Mouse (Mus musculus) CH12.LX (cell line): ENCODE measurements around the gene Ogfod3. TPM values are rescaled to one million over a fixed set of nuclear protein-coding genes. Genes with fewer than 3 reads are reported as not detected.
A peak's percentile ranks its signal among the peaks of the same experiment; 100 is the strongest.

Source experiments
- DNase-seq: peaks from one replicate; pipeline ENCODE4 v3.0.0-alpha.2; 2013; ENCODE audit errors: extremely low read depth
- H3K27ac ChIP-seq: 2 replicates; pipeline ENCODE4 v1.5.1; 2012; ENCODE audit warnings: low read depth, mild to moderate bottlenecking, control low read depth, moderate library complexity; ENCODE audit not compliant: insufficient read depth
- H3K27me3 ChIP-seq: replicated peaks from 2 replicates; pipeline ENCODE3; 2012; ENCODE audit warnings: inconsistent platforms
- H3K36me3 ChIP-seq, 2 experiments: replicated peaks in 1 of 2; 2 replicates each; pipeline versions ENCODE3 to v1.6.1; 2012; ENCODE audit warnings: inconsistent platforms in 1 of 2, low read length in 1 of 2, mild to moderate bottlenecking in 1 of 2, mixed read lengths in 1 of 2, moderate library complexity in 1 of 2; ENCODE audit not compliant: control insufficient read depth in 1 of 2, insufficient read depth in 1 of 2
- H3K4me1 ChIP-seq, 2 experiments: 2 replicates each; pipeline ENCODE4 v1.6.1; 2012; ENCODE audit warnings: inconsistent platforms in 1 of 2, moderate library complexity in 1 of 2; ENCODE audit not compliant: insufficient read depth in 2 of 2, control insufficient read depth in 1 of 2
- H3K4me2 ChIP-seq: 2 replicates; pipeline ENCODE4 v1.6.1; 2012; ENCODE audit warnings: low read depth, mild to moderate bottlenecking, control low read depth; ENCODE audit not compliant: poor library complexity, insufficient read depth, severe bottlenecking
- H3K4me3 ChIP-seq, 3 experiments: fragments of 150-350 bp in 1 of 3; sonication (generic) in 1 of 3; replicated peaks in 1 of 3; 2 replicates each; pipeline versions ENCODE3 to v1.5.1; 2011 to 2012; ENCODE audit warnings: low read depth in 2 of 3, low read length in 2 of 3, mild to moderate bottlenecking in 2 of 3, moderate library complexity in 2 of 3, control low read depth in 1 of 3, improper control_type of control experiment in 1 of 3, inconsistent platforms in 1 of 3, mixed read lengths in 1 of 3; ENCODE audit not compliant: poor library complexity in 1 of 3
- H3K79me2 ChIP-seq: replicated peaks from 2 replicates; pipeline ENCODE4 v1.6.1; 2012; ENCODE audit warnings: mild to moderate bottlenecking, moderate library complexity; ENCODE audit not compliant: control insufficient read depth, poor library complexity, insufficient read depth, severe bottlenecking; ENCODE audit errors: extremely low read depth
- H3K9ac ChIP-seq: 2 replicates; pipeline ENCODE4 v1.6.1; 2012; ENCODE audit warnings: low read depth, mild to moderate bottlenecking, control low read depth, moderate library complexity; ENCODE audit not compliant: insufficient read depth
- H3K9me3 ChIP-seq: replicated peaks from 2 replicates; pipeline ENCODE3; 2012; ENCODE audit warnings: low read length, inconsistent platforms, mixed read lengths
- CHD1 ChIP-seq: IDR thresholded peaks from 2 replicates; pipeline ENCODE4 v1.6.1; 2012; ENCODE audit warnings: low read depth, low read length, improper control_type of control experiment, inconsistent platforms
- CHD2 ChIP-seq: IDR thresholded peaks from 2 replicates; pipeline ENCODE4 v1.6.1; 2011; ENCODE audit warnings: low read length, improper control_type of control experiment
- CTCF ChIP-seq, 2 experiments: IDR thresholded peaks in 1 of 2; conservative IDR thresholded peaks in 1 of 2; 2 replicates each; pipeline ENCODE4 v1.5.1; 2011 to 2012; ENCODE audit warnings: low read depth in 2 of 2, low read length in 2 of 2, improper control_type of control experiment in 1 of 2, inconsistent platforms in 1 of 2, mild to moderate bottlenecking in 1 of 2, moderate library complexity in 1 of 2
- E2F4 ChIP-seq: IDR thresholded peaks from 2 replicates; pipeline ENCODE4 v1.6.1; 2011; ENCODE audit warnings: low read depth, low read length, improper control_type of control experiment; ENCODE audit not compliant: insufficient replicate concordance
- ELF1 ChIP-seq: IDR thresholded peaks from 2 replicates; pipeline ENCODE4 v1.6.1; 2014; ENCODE audit warnings: low read depth, mild to moderate bottlenecking, inconsistent platforms, low read length, improper control_type of control experiment
- EP300 ChIP-seq: IDR thresholded peaks from 2 replicates; pipeline ENCODE4 v1.6.1; 2011; ENCODE audit warnings: low read length, improper control_type of control experiment
- ETS1 ChIP-seq: conservative IDR thresholded peaks from 2 replicates; pipeline ENCODE4 v1.6.1; 2012; ENCODE audit warnings: low read depth, mild to moderate bottlenecking, inconsistent platforms, low read length, improper control_type of control experiment, moderate library complexity
- HCFC1 ChIP-seq: IDR thresholded peaks from 2 replicates; pipeline ENCODE4 v1.6.1; 2012; ENCODE audit warnings: low read depth, mild to moderate bottlenecking, inconsistent platforms, low read length, improper control_type of control experiment
- IRF4 ChIP-seq: IDR thresholded peaks from 2 replicates; pipeline ENCODE4 v1.6.1; 2014; ENCODE audit warnings: low read depth, mild to moderate bottlenecking, inconsistent platforms, low read length, improper control_type of control experiment
- JUN ChIP-seq: IDR thresholded peaks from 2 replicates; pipeline ENCODE4 v1.6.1; 2011; ENCODE audit warnings: low read depth, mild to moderate bottlenecking, low read length, improper control_type of control experiment, moderate library complexity; ENCODE audit not compliant: insufficient read depth
- MAFK ChIP-seq: IDR thresholded peaks from 2 replicates; pipeline ENCODE4 v1.6.1; 2011; ENCODE audit warnings: low read length, improper control_type of control experiment; ENCODE audit not compliant: insufficient replicate concordance
- MAX ChIP-seq: IDR thresholded peaks from 2 replicates; pipeline ENCODE4 v1.6.1; 2011; ENCODE audit warnings: low read length, improper control_type of control experiment
- MXI1 ChIP-seq: IDR thresholded peaks from 2 replicates; pipeline ENCODE4 v1.6.1; 2011; ENCODE audit warnings: mild to moderate bottlenecking, low read depth, low read length, improper control_type of control experiment
- MYC ChIP-seq: IDR thresholded peaks from 2 replicates; pipeline ENCODE4 v1.6.1; 2011; ENCODE audit warnings: low read depth, mild to moderate bottlenecking, improper control_type of control experiment, low read length
- NELFE ChIP-seq: IDR thresholded peaks from 2 replicates; pipeline ENCODE4 v1.6.1; 2011; ENCODE audit warnings: low read depth, low read length, improper control_type of control experiment
- NRF1 ChIP-seq: IDR thresholded peaks from 2 replicates; pipeline ENCODE4 v1.6.1; 2014; ENCODE audit warnings: low read depth, mild to moderate bottlenecking, inconsistent platforms, low read length, improper control_type of control experiment, moderate library complexity
- PAX5 ChIP-seq: IDR thresholded peaks from 2 replicates; pipeline ENCODE4 v1.6.1; 2012; ENCODE audit warnings: low read length, inconsistent platforms, mixed read lengths
- POLR2A ChIP-seq: IDR thresholded peaks from 2 replicates; pipeline ENCODE4 v1.6.1; 2011; ENCODE audit warnings: low read depth, mild to moderate bottlenecking, improper control_type of control experiment, low read length
- POLR2AphosphoS2 ChIP-seq: IDR thresholded peaks from 2 replicates; pipeline ENCODE4 v1.6.1; 2011; ENCODE audit warnings: low read depth, low read length, improper control_type of control experiment
- RAD21 ChIP-seq: IDR thresholded peaks from 2 replicates; pipeline ENCODE4 v1.6.1; 2011; ENCODE audit warnings: low read depth, mild to moderate bottlenecking, low read length, improper control_type of control experiment, moderate library complexity
- RCOR1 ChIP-seq: conservative IDR thresholded peaks from 2 replicates; pipeline ENCODE4 v1.6.1; 2012; ENCODE audit warnings: low read depth, mild to moderate bottlenecking, inconsistent platforms, low read length, improper control_type of control experiment
- SIN3A ChIP-seq: IDR thresholded peaks from 2 replicates; pipeline ENCODE4 v1.6.1; 2012; ENCODE audit warnings: low read length, improper control_type of control experiment, inconsistent platforms
- TBP ChIP-seq: conservative IDR thresholded peaks from 2 replicates; pipeline ENCODE4 v1.6.1; 2011; ENCODE audit warnings: low read depth, low read length, improper control_type of control experiment
- TCF12 ChIP-seq: IDR thresholded peaks from 2 replicates; pipeline ENCODE4 v1.6.1; 2014; ENCODE audit warnings: low read depth, mild to moderate bottlenecking, inconsistent platforms, low read length, improper control_type of control experiment
- USF1 ChIP-seq: IDR thresholded peaks from 2 replicates; pipeline ENCODE4 v1.6.1; 2014; ENCODE audit warnings: low read depth, mild to moderate bottlenecking, inconsistent platforms, low read length, improper control_type of control experiment
- USF2 ChIP-seq: conservative IDR thresholded peaks from 2 replicates; pipeline ENCODE4 v1.6.1; 2011; ENCODE audit warnings: low read depth, low read length, improper control_type of control experiment
- ZC3H11A ChIP-seq: IDR thresholded peaks from 2 replicates; pipeline ENCODE4 v1.6.1; 2012; ENCODE audit warnings: low read depth, mild to moderate bottlenecking, inconsistent platforms, low read length, improper control_type of control experiment
- ZMIZ1 ChIP-seq: IDR thresholded peaks from 2 replicates; pipeline ENCODE4 v1.6.1; 2012; ENCODE audit warnings: low read depth, mild to moderate bottlenecking, inconsistent platforms, low read length, improper control_type of control experiment
- ZNF384 ChIP-seq: IDR thresholded peaks from 2 replicates; pipeline ENCODE4 v1.6.1; 2012; ENCODE audit warnings: low read depth, low read length, improper control_type of control experiment, inconsistent platforms
- dilution Hi-C: fragments of 300-500 bp; cut with MboI; formaldehyde crosslinking; loops from 2 replicates; pipeline ENCODE4 v1.14.3; 2020; ENCODE audit warnings: low sequenced_read_pairs; ENCODE audit not compliant: extremely low pct_unique_long_range_greater_than_20kb, extremely low pct_ligation_motif_present
- in situ Hi-C: fragments of 300-500 bp; cut with MboI; formaldehyde crosslinking; loops from 3 replicates; pipeline ENCODE4 v1.14.3; 2019; ENCODE audit warnings: low sequenced_read_pairs, low pct_ligation_motif_present, low pct_unique_long_range_greater_than_20kb, mixed read lengths
- polyA plus RNA-seq: library from polyadenylated mRNA; unstranded; fragments of >175 nt; gene quantifications from 2 replicates; pipeline ENCODE4 v1.2.1, GENCODE M21; 2012; ENCODE audit warnings: low read depth; ENCODE audit not compliant: insufficient read length
- total RNA-seq, 2 experiments: library from RNA; depleted of rRNA; stranded (reverse); fragments of 300-350 nt in 1 of 2; fragments of >200 nt in 1 of 2; gene quantifications; 2 replicates each; pipeline ENCODE4 v1.2.3; 2012 to 2014

The Ogfod3 gene
- total and polyA plus RNA-seq, 3 experiments = 13.7 to 18.4 (median 16.4) TPM

DNA sequence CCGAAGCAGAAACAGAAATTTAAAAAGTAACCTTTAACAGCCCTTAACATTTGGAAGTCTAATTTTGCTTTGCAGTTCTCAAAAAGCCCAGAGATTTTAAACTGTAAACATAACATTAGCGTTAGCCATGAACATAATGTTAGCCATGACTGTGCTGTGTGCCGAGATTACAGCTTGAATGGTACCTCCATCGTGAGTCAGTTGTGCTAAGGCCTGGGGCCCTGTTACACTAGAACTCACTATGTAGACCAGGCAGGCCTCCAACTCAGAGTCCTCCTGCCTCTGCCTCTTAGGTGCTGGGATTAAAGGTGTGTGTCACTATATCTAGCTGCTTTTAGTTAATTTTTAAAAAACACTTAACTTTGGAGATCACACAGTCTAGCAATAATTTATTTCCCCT, 26.7 kb upstream of the Ogfod3 start:
- in situ Hi-C loops (no loop called here), dilution Hi-C loops (no loop called here)
- no peak for DNase-seq
- no peaks in the 10 kb centered on the region for H3K27me3 ChIP-seq
- TF ChIP-seq ELF1 = no peak
- no peak for TF ChIP-seq EP300
- TF ChIP-seq RAD21 = no peak
- TF ChIP-seq ZC3H11A = no peak
- no peak for TF ChIP-seq TCF12
- TF ChIP-seq HCFC1 = no peak
- no peak for TF ChIP-seq MAFK
- no peak for TF ChIP-seq POLR2A
- TF ChIP-seq CTCF (conservative IDR thresholded peaks at IDR 0.05 in 1 of 2, IDR thresholded peaks at IDR 0.05 in 1 of 2; ENCODE audit: low read depth in 2 of 2, low read length in 2 of 2) = no peak
- TF ChIP-seq E2F4 = no peak
- TF ChIP-seq MYC = no peak
- no peak for TF ChIP-seq MXI1
- no peak for TF ChIP-seq JUN
- H3K27ac ChIP-seq = no peak overlapping the region
- H3K79me2 ChIP-seq = peaks cover 14% of the 10 kb centered on the region
- H3K36me3 ChIP-seq = peaks cover 12 to 18% of the 10 kb centered on the region in 2 experiments
- no peaks in the 10 kb centered on the region for H3K9me3 ChIP-seq
- H3K4me1 ChIP-seq = peaks cover 13 to 44% of the 10 kb centered on the region in 2 experiments
- no peak overlapping the region for H3K4me3 ChIP-seq
- no peak overlapping the region for H3K9ac ChIP-seq
- no peak overlapping the region for H3K4me2 ChIP-seq

DNA sequence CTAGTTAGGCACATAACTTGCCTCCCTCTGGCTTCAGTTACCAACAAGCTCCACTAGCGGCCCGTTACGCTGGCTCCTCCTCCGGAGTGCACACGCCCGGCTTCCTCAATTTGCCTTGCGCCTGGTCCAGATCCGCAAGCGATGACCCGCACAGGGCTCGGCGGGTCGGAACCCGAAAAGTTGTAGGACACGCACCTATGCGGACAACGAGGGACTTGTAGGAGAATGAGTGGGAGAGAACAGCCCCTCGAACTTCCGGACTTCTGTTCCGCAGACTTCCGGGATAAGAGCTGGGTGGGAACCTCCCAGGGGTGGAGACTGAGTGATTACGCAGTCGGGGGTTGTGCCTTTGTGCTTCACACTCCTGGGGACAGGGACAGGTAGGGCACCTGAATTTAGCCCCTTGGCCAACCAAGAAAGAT, 24.5 kb upstream of the Ogfod3 start, which contains the start of gene Cybc1:
TSS of gene Cybc1 (minus strand) at position 305 of the 422 bp plus-strand sequence.
- dilution Hi-C loops = no loop called here
- DNase-seq = peak; percentile 94
- H3K4me2 ChIP-seq = peak within 1 kb of the TSS; percentile 88
- no peaks in the 10 kb centered on the region for H3K27me3 ChIP-seq
- peak within 1 kb of the TSS; percentile 86 for H3K27ac ChIP-seq
- H3K9me3 ChIP-seq = no peaks in the 10 kb centered on the region
- peak within 1 kb of the TSS; percentile 60 to 96 (median 81) for H3K4me3 ChIP-seq
- H3K9ac ChIP-seq = peak within 1 kb of the TSS; percentile 71
- TF ChIP-seq POLR2AphosphoS2 (peak; percentile 84; the same call in 1 of the 2 replicates), ZMIZ1 (peak; percentile 79), RCOR1 (no peak), IRF4 (peak; percentile 60), SIN3A (peak; percentile 87), USF2 (no peak), PAX5 (no peak), USF1 (no peak), ZNF384 (no peak), MXI1 (peak; percentile 59; the same call in 1 of the 2 replicates), ELF1 (peak; percentile 99), HCFC1 (peak; percentile 68), E2F4 (no peak), CTCF (conservative IDR thresholded peaks at IDR 0.05 in 1 of 2, IDR thresholded peaks at IDR 0.05 in 1 of 2; ENCODE audit: low read depth in 2 of 2, low read length in 2 of 2) (no peak), ETS1 (no peak), MAX (0 out of 2 replicates have a peak, but pooled peaks have one; percentile 6), NRF1 (peak; percentile 45), CHD1 (no peak), TCF12 (peak; percentile 72), POLR2A (peak; percentile 88), NELFE (peak; percentile 94), TBP (no peak), CHD2 (no peak)
- H3K36me3 ChIP-seq = peaks cover 34 to 40% of the 10 kb centered on the region in 2 experiments
- peaks cover 13 to 39% of the 10 kb centered on the region in 2 experiments for H3K4me1 ChIP-seq
- in situ Hi-C loops = no loop called here
- H3K79me2 ChIP-seq = peaks cover 16% of the 10 kb centered on the region
